ENCODE assay signal across 20 mouse cellular contexts in the genomic region with DNA sequence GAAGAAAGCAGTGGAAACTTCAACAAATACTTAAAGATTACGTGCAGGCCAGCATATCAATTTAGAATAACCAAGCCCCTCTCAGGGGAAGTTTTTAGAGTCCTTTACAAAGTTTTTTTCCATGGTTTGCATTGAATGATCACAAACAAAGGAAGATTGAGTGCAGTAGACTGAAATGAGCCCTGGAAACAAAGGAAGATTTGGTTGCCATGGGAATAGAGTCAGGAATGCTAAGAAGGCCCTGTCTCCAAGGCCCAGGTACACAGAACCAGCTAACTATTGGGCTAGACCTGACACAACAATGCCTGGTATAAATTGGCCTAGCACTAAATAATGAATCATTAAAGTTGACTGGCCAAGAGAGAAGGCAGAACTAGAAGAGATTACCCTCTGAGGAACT. TPM values are rescaled to one million over a fixed set of nuclear protein-coding genes. Genes with fewer than 3 reads are reported as not detected.
DNase-seq lines count a peak whose midpoint lies in the region; ATAC-seq and TF ChIP-seq lines count a peak whose summit lies in the region.
"Had no signal": no experiment of that assay in that cellular context is flagged by ENCODE, and none has a peak within 500 bp of the region (broad histone marks: within the 10 kb centered on the region; RNA-seq: fewer than 3 reads in every experiment).

No protein-coding gene starts in this region.

- H3K27me3 ChIP-seq in forebrain, embryonic 11.5 days (ENCODE audit: control insufficient read depth, insufficient read depth, low read length) = no peaks in the 10 kb centered on the region
- no peaks in the 10 kb centered on the region for H3K27me3 ChIP-seq in forebrain, embryonic 16.5 days (replicated peaks; ENCODE audit: control insufficient read depth, insufficient read depth, low read length)
- no peaks in the 10 kb centered on the region for H3K27me3 ChIP-seq in midbrain, postnatal 0 days (ENCODE audit: insufficient read depth, low read length)
- no peaks in the 10 kb centered on the region for H3K27me3 ChIP-seq in midbrain, embryonic 16.5 days (ENCODE audit: control insufficient read depth, insufficient read depth, low read depth, low read length)
- H3K27me3 ChIP-seq in forebrain, embryonic 14.5 days (replicated peaks; ENCODE audit: control insufficient read depth, insufficient read depth, low read length) = no peaks in the 10 kb centered on the region
- H3K27me3 ChIP-seq: heart, embryonic 13.5 days had no signal

- TF ChIP-seq CTCF in midbrain, postnatal 0 days (IDR thresholded peaks at IDR 0.05) = no peak
- TF ChIP-seq CTCF in brain, embryonic 14.5 days (IDR thresholded peaks at IDR 0.05; ENCODE audit: borderline replicate concordance, extremely low read depth, insufficient read depth, insufficient read length) = no peak

- H3K4me1 ChIP-seq in forebrain, embryonic 11.5 days (replicated peaks; ENCODE audit: control insufficient read depth, insufficient read depth, low read length) = no peaks in the 10 kb centered on the region
- H3K4me1 ChIP-seq in forebrain, embryonic 16.5 days (replicated peaks; ENCODE audit: control insufficient read depth, insufficient read depth, low read length) = no peaks in the 10 kb centered on the region
- H3K4me1 ChIP-seq in midbrain, postnatal 0 days (ENCODE audit: insufficient read depth, low read length) = no peaks in the 10 kb centered on the region
- H3K4me1 ChIP-seq in midbrain, embryonic 16.5 days (ENCODE audit: control insufficient read depth, insufficient read depth, low read length) = no peaks in the 10 kb centered on the region
- no peaks in the 10 kb centered on the region; the same call in 1 of the 2 replicates for H3K4me1 ChIP-seq in forebrain, embryonic 14.5 days (ENCODE audit: control insufficient read depth, insufficient read depth, low read length)
- H3K4me1 ChIP-seq: heart, embryonic 13.5 days had no signal

- no peak for DNase-seq in forebrain, embryonic 11.5 days (ENCODE audit: low spot score)
- DNase-seq in midbrain, postnatal 0 days (ENCODE audit: low spot score) = peak; percentile 6
- DNase-seq in brain, embryonic 14.5 days (ENCODE audit: low read depth) = peak; percentile 55
- DNase-seq in forebrain, embryonic 14.5 days (ENCODE audit: low spot score) = peak; percentile 33
- DNase-seq in heart, adult 8-10 months (ENCODE audit: low spot score) = no peak
- DNase-seq in cerebellum, adult 11-12 months = no peak
- DNase-seq: adrenal gland, adult 2 months; cerebellum, adult 9-11 months; heart, adult 11 months; heart, postnatal 36 days; kidney, adult 8-10 months; kidney, postnatal 25 days; left cerebral cortex, postnatal 4 days; liver; thymus, postnatal 25 days had no signal

- peak; percentile 92 for ATAC-seq in forebrain, embryonic 11.5 days (replicated peaks; ENCODE audit: low FRiP score)
- no peak for ATAC-seq in forebrain, embryonic 16.5 days
- ATAC-seq in midbrain, postnatal 0 days (ENCODE audit: low FRiP score) = no peak
- no peak for ATAC-seq in midbrain, embryonic 16.5 days
- peak; percentile 57; the same call in 1 of the 2 replicates for ATAC-seq in forebrain, embryonic 14.5 days
- ATAC-seq: lung, postnatal 0 days had no signal

- 19% methylated on average over 1 of the region's 1 CpGs for WGBS in forebrain, embryonic 11.5 days
- WGBS in forebrain, embryonic 16.5 days = 10% methylated on average over 1 of the region's 1 CpGs
- 47% methylated on average over 1 of the region's 1 CpGs for WGBS in midbrain, postnatal 0 days
- 13% methylated on average over 1 of the region's 1 CpGs for WGBS in midbrain, embryonic 16.5 days
- 0% methylated on average over 1 of the region's 1 CpGs for WGBS in forebrain, embryonic 14.5 days

- no peak overlapping the region for H3K4me3 ChIP-seq in forebrain, embryonic 11.5 days (ENCODE audit: low read depth, low read length)
- H3K4me3 ChIP-seq in forebrain, embryonic 16.5 days (replicated peaks; ENCODE audit: low read length) = no peak overlapping the region
- H3K4me3 ChIP-seq in midbrain, postnatal 0 days (ENCODE audit: low read depth, low read length) = no peak overlapping the region
- H3K4me3 ChIP-seq in midbrain, embryonic 16.5 days (ENCODE audit: low read depth, low read length) = no peak overlapping the region
- H3K4me3 ChIP-seq in forebrain, embryonic 14.5 days (ENCODE audit: low read depth, low read length) = no peak overlapping the region
- H3K4me3 ChIP-seq: heart, embryonic 13.5 days had no signal

- H3K27ac ChIP-seq in forebrain, embryonic 11.5 days (ENCODE audit: low read depth, low read length) = peak overlapping the region; percentile 51; the same call in 1 of the 2 replicates
- H3K27ac ChIP-seq in forebrain, embryonic 16.5 days (ENCODE audit: low read length) = no peak overlapping the region
- H3K27ac ChIP-seq in midbrain, postnatal 0 days (ENCODE audit: low read depth, low read length) = no peak overlapping the region
- H3K27ac ChIP-seq in midbrain, embryonic 16.5 days (ENCODE audit: low read length) = no peak overlapping the region
- no peak overlapping the region for H3K27ac ChIP-seq in forebrain, embryonic 14.5 days (ENCODE audit: low read depth, low read length)
- H3K27ac ChIP-seq: heart, embryonic 13.5 days had no signal

- no peak for TF ChIP-seq POLR2A in brain, embryonic 14.5 days (IDR thresholded peaks at IDR 0.05; ENCODE audit: borderline replicate concordance, extremely low read depth, insufficient read depth, insufficient read length, poor library complexity, severe bottlenecking)

- H3K9ac ChIP-seq in forebrain, embryonic 11.5 days (ENCODE audit: low read length) = no peak overlapping the region
- H3K9ac ChIP-seq in forebrain, embryonic 16.5 days (replicated peaks; ENCODE audit: low read depth, low read length) = no peak overlapping the region
- no peak overlapping the region for H3K9ac ChIP-seq in midbrain, postnatal 0 days (replicated peaks; ENCODE audit: low read length, poor library complexity, severe bottlenecking)
- no peak overlapping the region for H3K9ac ChIP-seq in midbrain, embryonic 16.5 days (ENCODE audit: low read depth, low read length)
- H3K9ac ChIP-seq in forebrain, embryonic 14.5 days (ENCODE audit: low read length) = no peak overlapping the region
- H3K9ac ChIP-seq: heart, embryonic 13.5 days had no signal

- no peaks in the 10 kb centered on the region for H3K36me3 ChIP-seq in forebrain, embryonic 11.5 days (ENCODE audit: control insufficient read depth, insufficient read depth, low read length)
- H3K36me3 ChIP-seq in forebrain, embryonic 16.5 days (ENCODE audit: control insufficient read depth, insufficient read depth) = no peaks in the 10 kb centered on the region
- H3K36me3 ChIP-seq in midbrain, postnatal 0 days (ENCODE audit: insufficient read depth, low read length) = no peaks in the 10 kb centered on the region
- H3K36me3 ChIP-seq in midbrain, embryonic 16.5 days (ENCODE audit: control insufficient read depth, insufficient read depth, low read length) = no peaks in the 10 kb centered on the region
- no peaks in the 10 kb centered on the region for H3K36me3 ChIP-seq in forebrain, embryonic 14.5 days (ENCODE audit: control insufficient read depth, insufficient read depth, low read length)
- H3K36me3 ChIP-seq: heart, embryonic 13.5 days had no signal

- H3K4me2 ChIP-seq in forebrain, embryonic 11.5 days (ENCODE audit: low read depth, low read length, severe bottlenecking) = no peak overlapping the region
- no peak overlapping the region for H3K4me2 ChIP-seq in forebrain, embryonic 16.5 days (ENCODE audit: low read length)
- no peak overlapping the region for H3K4me2 ChIP-seq in midbrain, postnatal 0 days (ENCODE audit: low read depth, low read length, poor library complexity, severe bottlenecking)
- H3K4me2 ChIP-seq in midbrain, embryonic 16.5 days (ENCODE audit: low read length) = no peak overlapping the region
- no peak overlapping the region for H3K4me2 ChIP-seq in forebrain, embryonic 14.5 days (ENCODE audit: low read length)
- H3K4me2 ChIP-seq: heart, embryonic 13.5 days had no signal

- no peaks in the 10 kb centered on the region for H3K9me3 ChIP-seq in forebrain, embryonic 11.5 days (ENCODE audit: control insufficient read depth, low read length)
- no peaks in the 10 kb centered on the region for H3K9me3 ChIP-seq in forebrain, embryonic 16.5 days (ENCODE audit: control insufficient read depth, low read length)
- no peaks in the 10 kb centered on the region for H3K9me3 ChIP-seq in midbrain, postnatal 0 days (ENCODE audit: low read length)
- H3K9me3 ChIP-seq in midbrain, embryonic 16.5 days (replicated peaks; ENCODE audit: control insufficient read depth, low read length, poor library complexity, severe bottlenecking) = no peaks in the 10 kb centered on the region
- H3K9me3 ChIP-seq in forebrain, embryonic 14.5 days (replicated peaks; ENCODE audit: control insufficient read depth, low read length) = no peaks in the 10 kb centered on the region
- H3K9me3 ChIP-seq: heart, embryonic 13.5 days had no signal

RNA-seq across cellular contexts. Expression of gene Nectin3, which starts 49.9 kb away (rescaled TPM):
- 76.6 and 81.0 TPM in 2 replicates for polyA plus RNA-seq in forebrain, embryonic 11.5 days (2014; fragmentation: Nextera tagmentation; extraction: Ambion mirVana)
- polyA plus RNA-seq in forebrain, embryonic 16.5 days (2015; fragmentation: Nextera tagmentation; extraction: Ambion mirVana) = 20.9 and 21.7 TPM in 2 replicates
- 43.7 and 58.6 TPM in 2 replicates for total RNA-seq in midbrain, postnatal 0 days (2014; rRNA removed)
- polyA plus RNA-seq in midbrain, postnatal 0 days (2015; fragmentation: Nextera tagmentation; extraction: Ambion mirVana) = 18.6 and 22.8 TPM in 2 replicates
- 17.4 and 23.3 TPM in 2 replicates for polyA plus RNA-seq in midbrain, embryonic 16.5 days (2015; fragmentation: Nextera tagmentation; extraction: Ambion mirVana)
- polyA plus RNA-seq in brain, embryonic 14.5 days (2012; rRNA removed) = 21.3 and 29.4 TPM in 2 replicates
- polyA plus RNA-seq in forebrain, embryonic 14.5 days (2014; fragmentation: Nextera tagmentation; extraction: Ambion mirVana) = 10.2 and 13.6 TPM in 2 replicates
- 1 to 10 TPM; 5.8 to 7.5 (median 6.0) TPM for total RNA-seq in heart, adult 8-10 months (2022)
- total RNA-seq: MEL had no signal

Comparison
In these comparisons a context has a peak if more than half of its experiments do, and no peak if none do; other contexts are left out.
1. ATAC-seq: peak in forebrain, embryonic 11.5 days (single experiment) and forebrain, embryonic 14.5 days (single experiment); none in forebrain, embryonic 16.5 days (single experiment), midbrain, postnatal 0 days (single experiment) and midbrain, embryonic 16.5 days (single experiment).
2. DNase-seq: peak in midbrain, postnatal 0 days (single experiment), brain, embryonic 14.5 days (single experiment) and forebrain, embryonic 14.5 days (single experiment); none in forebrain, embryonic 11.5 days (single experiment), heart, adult 8-10 months (single experiment) and cerebellum, adult 11-12 months (single experiment).